Mouse (Mus musculus): Measurements from ENCODE around the gene Slc39a5.

GRCm38 (mm10) chr10:128408591-128409535, 7.8 kb upstream of the Slc39a5 start:
- TF ChIP-seq POLR2A (IDR thresholded peaks at IDR 0.05; ENCODE audit: borderline replicate concordance, control insufficient read depth, low read depth, low read length) (no peak), CTCF (IDR thresholded peaks at IDR 0.05; ENCODE audit: control insufficient read depth, insufficient read depth, low read length) (no peak)
